Mouse (Mus musculus) midbrain, postnatal 0 days (tissue): ENCODE measurements around the gene Ddn. TPM values are rescaled to one million over a fixed set of nuclear protein-coding genes. Genes with fewer than 3 reads are reported as not detected.

Source experiments
- ATAC-seq: fragments of 200-750 bp; cut with Nextera tagmentation; 2 replicates; pipeline ENCODE4 v1.8.0; 2017; ENCODE audit warnings: moderate number of reproducible peaks, mild to moderate bottlenecking, moderate TSS enrichment, moderate library complexity; ENCODE audit not compliant: low FRiP score
- DNase-seq: peaks from one replicate; pipeline ENCODE4 v3.0.0-alpha.2; 2015; ENCODE audit warnings: low spot score
- H3K27ac ChIP-seq: fragments of 300-500 bp; sonication (generic); 2 replicates; pipeline ENCODE4 v1.5.1; 2014; ENCODE audit warnings: low read depth, mild to moderate bottlenecking, low read length, mixed read lengths
- H3K27me3 ChIP-seq: fragments of 300-500 bp; sonication (generic); 2 replicates; pipeline ENCODE4 v1.6.1; 2014; ENCODE audit warnings: low read length, control low read depth, mixed read lengths; ENCODE audit not compliant: insufficient read depth
- H3K36me3 ChIP-seq: fragments of 300-500 bp; sonication (generic); 2 replicates; pipeline ENCODE4 v1.6.1; 2014; ENCODE audit warnings: low read length, control low read depth, mixed read lengths; ENCODE audit not compliant: insufficient read depth
- H3K4me1 ChIP-seq: fragments of 300-500 bp; sonication (generic); 2 replicates; pipeline ENCODE4 v1.6.1; 2014; ENCODE audit warnings: mild to moderate bottlenecking, control low read depth, antibody characterized with exemption, low read length, mixed read lengths; ENCODE audit not compliant: insufficient read depth
- H3K4me2 ChIP-seq: fragments of 300-500 bp; sonication (generic); 2 replicates; pipeline ENCODE4 v1.6.1; 2014; ENCODE audit warnings: low read depth, mild to moderate bottlenecking, low read length, mixed read lengths; ENCODE audit not compliant: poor library complexity, severe bottlenecking
- H3K4me3 ChIP-seq: fragments of 300-500 bp; sonication (generic); 2 replicates; pipeline ENCODE4 v1.5.1; 2014; ENCODE audit warnings: low read depth, mild to moderate bottlenecking, low read length, moderate library complexity
- H3K9ac ChIP-seq: fragments of 300-500 bp; sonication (generic); replicated peaks from 2 replicates; pipeline ENCODE4 v1.6.1; 2014; ENCODE audit warnings: mild to moderate bottlenecking, low read length, moderate library complexity, mixed read lengths; ENCODE audit not compliant: poor library complexity, severe bottlenecking
- H3K9me3 ChIP-seq: fragments of 300-500 bp; sonication (generic); 2 replicates; pipeline ENCODE4 v1.6.1; 2016; ENCODE audit warnings: low read length, control low read depth
- CTCF ChIP-seq: IDR thresholded peaks from 2 replicates; pipeline ENCODE4 v1.5.1; 2016; ENCODE audit warnings: antibody characterized with exemption, mild to moderate bottlenecking
- WGBS: fragments of 180-500 bp; shearing (Covaris S2); extraction: QIAGEN DNeasy Blood & Tissue Kit; methylation state at CpG from one replicate; pipeline ENCODE4 v1.1.7; 2014; 5-methylcytosine and 5-hydroxymethylcytosine counted together
- polyA plus RNA-seq: library from polyadenylated mRNA; unstranded; fragments of >200 nt; fragmentation: Nextera tagmentation; extraction: Ambion mirVana; gene quantifications from 2 replicates; pipeline ENCODE4 v1.2.1, GENCODE M21; 2015
- total RNA-seq: library from RNA; depleted of rRNA; stranded (reverse); fragments of >200 nt; gene quantifications from 2 replicates; pipeline ENCODE4 v1.2.3, GENCODE M21; 2014

The Ddn gene
- total and polyA plus RNA-seq, 2 experiments from 2014 or later: 0.51 to 7.3 TPM

DNA sequence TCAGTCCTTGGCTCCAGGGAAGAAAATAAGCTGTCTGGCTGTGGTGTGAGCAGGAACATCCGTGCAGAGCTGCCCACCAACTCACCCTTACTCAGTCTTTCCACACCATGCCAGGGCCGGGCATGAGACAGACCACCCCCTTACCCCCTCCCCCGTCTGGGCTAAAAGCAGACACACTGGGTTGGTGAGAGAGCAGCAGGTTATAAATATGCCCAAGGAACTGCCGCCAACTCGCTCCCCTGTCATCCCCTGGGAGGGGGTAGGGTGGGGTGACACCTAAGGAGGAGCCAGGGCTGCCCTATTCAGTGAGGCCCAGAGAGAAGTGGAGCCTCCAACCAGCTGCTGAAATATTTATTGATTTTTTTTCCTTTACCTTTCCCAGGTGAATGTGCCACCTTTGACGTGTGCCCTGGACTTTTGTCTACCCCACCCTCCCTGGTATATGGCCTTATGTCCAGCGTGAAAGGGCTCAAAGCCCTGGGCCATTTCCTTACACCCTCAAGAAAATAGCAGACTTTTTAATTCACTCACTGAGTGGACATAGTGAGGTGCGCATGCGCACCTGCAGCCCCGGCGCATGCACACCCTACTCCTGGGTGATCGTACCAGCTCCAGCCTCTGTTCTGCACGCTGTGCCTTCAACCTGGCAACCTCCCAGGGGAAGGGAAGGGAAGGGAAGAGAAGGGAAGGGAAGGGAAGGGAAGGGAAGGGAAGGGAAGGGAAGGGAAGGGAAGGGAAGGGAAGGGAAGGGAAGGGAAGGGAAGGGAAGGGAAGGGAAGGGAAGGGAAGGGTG lies 12.3 kb downstream of the Ddn start:
- no peaks in the 10 kb centered on the region for H3K4me1 ChIP-seq
- H3K27ac ChIP-seq: no peak overlapping the region
- WGBS: 5% methylated on average over 13 of the region's 13 CpGs
- no peak overlapping the region for H3K4me3 ChIP-seq
- no peaks in the 10 kb centered on the region for H3K9me3 ChIP-seq
- H3K4me2 ChIP-seq: no peak overlapping the region
- TF ChIP-seq CTCF: no peak
- H3K9ac ChIP-seq: no peak overlapping the region
- H3K27me3 ChIP-seq: peaks cover 85% of the 10 kb centered on the region
- no peak for ATAC-seq
- peak; percentile 61 for DNase-seq
- no peaks in the 10 kb centered on the region for H3K36me3 ChIP-seq

DNA sequence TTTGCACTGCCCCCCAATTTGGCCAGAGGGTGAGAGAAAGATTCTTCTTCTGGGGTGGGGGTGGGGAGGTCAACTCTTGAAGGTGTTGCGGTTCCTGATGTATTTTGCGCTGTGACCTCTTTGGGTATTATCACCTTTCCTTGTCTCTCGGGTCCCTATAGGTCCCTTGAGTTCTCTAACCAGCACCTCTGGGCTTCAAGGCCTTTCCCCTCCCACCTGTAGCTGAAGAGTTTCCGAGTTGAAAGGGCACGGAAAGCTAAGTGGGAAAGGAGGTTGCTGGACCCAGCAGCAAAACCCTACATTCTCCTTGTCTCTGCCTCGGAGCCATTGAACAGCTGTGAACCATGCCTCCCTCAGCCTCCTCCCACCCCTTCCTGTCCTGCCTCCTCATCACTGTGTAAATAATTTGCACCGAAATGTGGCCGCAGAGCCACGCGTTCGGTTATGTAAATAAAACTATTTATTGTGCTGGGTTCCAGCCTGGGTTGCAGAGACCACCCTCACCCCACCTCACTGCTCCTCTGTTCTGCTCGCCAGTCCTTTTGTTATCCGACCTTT lies 16.1 kb downstream of the Ddn start:
- Histone ChIP-seq H3K36me3 (no peaks in the 10 kb centered on the region), H3K27ac (no peak overlapping the region), H3K4me2 (peak overlapping the region; percentile 51), H3K9ac (0 out of 2 replicates have a peak overlapping the region, but pooled peaks have one; percentile 13), H3K4me1 (no peaks in the 10 kb centered on the region; the same call in 1 of the 2 replicates), H3K9me3 (no peaks in the 10 kb centered on the region), H3K27me3 (peaks cover 91% of the 10 kb centered on the region), H3K4me3 (peak overlapping the region; percentile 36)
- TF ChIP-seq CTCF: no peak
- no peak for ATAC-seq
- 7% methylated on average over 13 of the region's 13 CpGs for WGBS
- DNase-seq: no peak

DNA sequence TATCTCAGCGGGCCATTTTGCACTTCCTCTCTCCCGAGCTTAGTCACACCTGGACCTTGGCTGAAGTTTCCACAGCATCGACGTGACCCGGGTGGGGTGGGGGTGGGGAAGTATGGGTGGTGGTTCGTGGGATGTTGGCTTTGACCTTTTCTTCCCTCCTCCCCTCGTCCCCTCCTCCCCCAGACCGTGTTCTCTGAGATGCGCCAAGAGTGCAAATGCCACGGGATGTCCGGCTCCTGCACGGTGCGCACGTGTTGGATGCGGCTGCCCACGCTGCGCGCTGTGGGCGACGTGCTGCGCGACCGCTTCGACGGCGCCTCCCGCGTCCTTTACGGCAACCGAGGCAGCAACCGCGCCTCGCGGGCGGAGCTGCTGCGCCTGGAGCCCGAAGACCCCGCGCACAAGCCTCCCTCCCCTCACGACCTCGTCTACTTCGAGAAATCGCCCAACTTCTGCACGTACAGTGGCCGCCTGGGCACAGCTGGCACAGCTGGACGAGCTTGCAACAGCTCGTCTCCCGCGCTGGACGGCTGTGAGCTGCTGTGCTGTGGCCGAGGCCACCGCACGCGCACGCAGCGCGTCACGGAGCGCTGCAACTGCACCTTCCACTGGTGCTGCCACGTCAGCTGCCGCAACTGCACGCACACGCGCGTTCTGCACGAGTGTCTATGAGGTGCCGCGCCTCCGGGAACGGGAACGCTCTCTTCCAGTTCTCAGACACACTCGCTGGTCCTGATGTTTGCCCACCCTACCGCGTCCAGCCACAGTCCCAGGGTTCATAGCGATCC lies 16.9 kb downstream of the Ddn start:
- peak; percentile 60; the same call in 1 of the 2 replicates for ATAC-seq

DNA sequence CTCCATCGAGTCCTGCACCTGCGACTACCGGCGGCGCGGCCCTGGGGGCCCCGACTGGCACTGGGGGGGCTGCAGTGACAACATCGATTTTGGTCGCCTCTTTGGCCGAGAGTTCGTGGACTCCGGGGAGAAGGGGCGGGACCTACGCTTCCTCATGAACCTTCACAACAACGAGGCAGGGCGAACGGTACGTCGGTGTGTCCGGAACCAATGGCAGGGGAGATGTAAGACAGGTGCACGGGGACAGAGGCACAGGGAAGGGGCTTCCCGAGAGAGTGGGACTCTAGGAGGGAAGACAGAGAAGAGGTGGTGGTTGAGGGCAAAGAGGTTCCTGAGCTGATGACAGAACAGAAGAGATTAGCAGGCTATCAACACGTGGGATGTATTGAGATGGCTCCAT lies 17.5 kb downstream of the Ddn start:
- H3K36me3 ChIP-seq: no peaks in the 10 kb centered on the region
- peaks cover 86% of the 10 kb centered on the region for H3K27me3 ChIP-seq
- H3K27ac ChIP-seq: no peak overlapping the region
- ATAC-seq: no peak
- H3K9me3 ChIP-seq: no peaks in the 10 kb centered on the region
- H3K4me1 ChIP-seq: no peaks in the 10 kb centered on the region; the same call in 1 of the 2 replicates
- WGBS: 1% methylated on average over 23 of the region's 23 CpGs
- DNase-seq: no peak
- no peak overlapping the region for H3K9ac ChIP-seq
- TF ChIP-seq CTCF: no peak
- no peak overlapping the region for H3K4me2 ChIP-seq
- H3K4me3 ChIP-seq: no peak overlapping the region

More for the DNA sequence above, 16.9 kb downstream of the Ddn start:
- DNase-seq: peak; percentile 71
- peak overlapping the region; percentile 36 for H3K4me3 ChIP-seq
- peaks cover 87% of the 10 kb centered on the region for H3K27me3 ChIP-seq
- no peaks in the 10 kb centered on the region for H3K36me3 ChIP-seq
- no peaks in the 10 kb centered on the region for H3K9me3 ChIP-seq
- peak overlapping the region; percentile 51 for H3K4me2 ChIP-seq
- 1% methylated on average over 69 of the region's 75 CpGs for WGBS
- H3K27ac ChIP-seq: no peak overlapping the region
- 0 out of 2 replicates have a peak overlapping the region, but pooled peaks have one; percentile 13 for H3K9ac ChIP-seq
- no peak for TF ChIP-seq CTCF
- no peaks in the 10 kb centered on the region; the same call in 1 of the 2 replicates for H3K4me1 ChIP-seq

DNA sequence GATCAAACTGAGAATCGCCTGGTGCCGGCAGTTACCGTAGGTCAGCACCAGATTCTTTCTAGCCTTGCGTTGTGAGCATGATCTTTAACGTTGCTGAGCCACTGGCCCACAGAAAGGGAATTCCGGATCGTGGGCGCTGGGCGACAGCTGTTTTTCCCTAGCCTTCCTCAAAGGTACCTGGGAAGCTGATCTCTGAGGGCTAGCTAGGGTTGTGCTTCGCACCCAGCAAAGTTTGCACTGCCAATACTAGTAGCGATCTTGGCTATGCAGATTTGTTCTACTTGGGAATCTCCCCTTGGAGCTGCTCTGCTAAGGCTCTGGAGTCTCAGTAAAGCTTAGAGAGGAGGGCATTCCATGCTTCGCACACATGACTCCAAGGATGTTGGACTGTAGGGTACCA lies 18.1 kb downstream of the Ddn start:
- Histone ChIP-seq H3K36me3 (no peaks in the 10 kb centered on the region), H3K4me1 (no peaks in the 10 kb centered on the region; the same call in 1 of the 2 replicates), H3K9ac (no peak overlapping the region), H3K27ac (no peak overlapping the region), H3K9me3 (no peaks in the 10 kb centered on the region), H3K27me3 (peaks cover 81% of the 10 kb centered on the region), H3K4me2 (peak overlapping the region; percentile 29), H3K4me3 (peak overlapping the region; percentile 19; the same call in 1 of the 2 replicates)
- no peak for ATAC-seq
- no peak for TF ChIP-seq CTCF
- under 1% methylated on average over 12 of the region's 12 CpGs for WGBS
- DNase-seq: no peak
